Mouse (Mus musculus): ENCODE results near the gene Cnn1.

- TF ChIP-seq ZNF384 (IDR thresholded peaks at IDR 0.05; ENCODE audit: low read depth, low read length) (no peak), ZC3H11A (IDR thresholded peaks at IDR 0.05; ENCODE audit: borderline replicate concordance, low read depth, low read length) (no peak), HCFC1 (IDR thresholded peaks at IDR 0.05; ENCODE audit: borderline replicate concordance, insufficient read depth, low read length) (no peak), CHD2 (IDR thresholded peaks at IDR 0.05; ENCODE audit: low read depth, low read length) (no peak)
Measured at GRCm38 (mm10) chr9:22135644-22136390, 36.8 kb downstream of the Cnn1 start, which contains the start of gene Acp5.
